Mouse (Mus musculus) megakaryocyte progenitor cell, adult 5-6 weeks (primary cell): ENCODE data around the gene Mad2l1bp. TPM values are rescaled to one million over a fixed set of nuclear protein-coding genes. Genes with fewer than 3 reads are reported as not detected.

Experiments
- ATAC-seq: replicated peaks from 2 replicates; pipeline ENCODE4 v1.8.0; 2016; ENCODE audit warnings: mild to moderate bottlenecking, moderate TSS enrichment, inconsistent platforms; ENCODE audit not compliant: poor library complexity
- total RNA-seq, 2 experiments: library from RNA; stranded (forward) in 1 of 2; stranded (reverse) in 1 of 2; fragments of 157-497, 149-512 nt in 1 of 2; fragments of 200-1000 nt in 1 of 2; gene quantifications; 2 replicates each; pipeline versions ENCODE4 v1.2.3 to v1.2.4; 2015 to 2017

Mad2l1bp gene
- 14.8 and 19.7 TPM in 2 replicates for total RNA-seq (2015)
- total RNA-seq (2017) = 4.8 and 6.5 TPM in 2 replicates

GRCm38 (mm10) chr17:46152847-46153782 is at the start of gene Mad2l1bp:
TSS of gene Mad2l1bp (minus strand) at chr17:46153553.
- peak; percentile 99 for ATAC-seq

DNA sequence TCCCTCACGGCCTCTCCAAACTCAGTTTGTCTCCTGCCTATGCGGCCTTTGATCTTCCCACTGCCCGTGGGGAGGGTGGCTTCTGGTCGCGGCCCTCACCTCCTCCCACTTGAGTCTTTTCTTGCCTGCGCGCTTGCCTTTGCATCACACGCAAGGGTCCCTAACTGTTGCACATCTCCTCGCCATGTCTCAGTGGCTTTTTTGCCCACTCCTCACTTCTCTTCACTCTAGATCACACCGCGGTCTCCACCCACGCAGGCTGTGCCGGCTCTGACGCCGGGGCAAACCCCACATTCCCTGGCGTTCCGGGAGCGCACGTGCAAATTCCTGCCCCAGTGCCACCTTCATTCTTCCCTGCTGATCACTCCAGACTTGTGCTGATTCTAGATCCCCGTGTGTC is 49.7 kb upstream of the Mad2l1bp start:
- peak; percentile 8 for ATAC-seq

DNA sequence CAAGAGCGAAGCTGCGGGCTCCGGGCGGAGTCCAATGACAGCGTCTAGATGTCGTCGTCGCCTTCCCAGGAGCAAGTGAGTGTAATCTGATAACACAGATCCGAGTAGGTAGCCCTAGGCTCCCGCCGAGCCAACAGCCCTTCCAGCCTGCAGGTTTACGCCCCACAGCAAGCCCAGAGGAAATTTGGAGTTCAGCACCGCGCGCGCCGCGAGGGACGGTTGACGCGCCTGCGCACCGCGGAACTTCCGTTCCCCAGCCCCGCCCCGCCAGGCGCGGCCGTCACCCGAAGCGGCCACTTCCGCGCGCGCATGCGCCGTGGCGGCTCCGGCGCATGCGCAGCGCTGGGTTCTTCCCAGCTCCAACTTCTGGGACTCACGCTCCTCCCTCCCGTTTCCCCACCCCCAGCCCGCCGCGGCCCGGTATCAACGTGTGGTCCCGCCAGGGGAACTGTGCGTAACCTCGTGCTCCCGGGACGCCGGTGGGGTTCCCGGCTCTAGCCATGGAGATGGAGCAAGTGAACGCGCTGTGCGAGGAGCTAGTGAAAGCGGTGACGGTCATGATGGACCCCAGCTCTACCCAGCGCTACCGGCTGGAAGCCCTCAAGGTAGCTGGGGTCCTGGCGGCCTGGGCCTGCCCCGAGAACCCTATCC is 49.2 kb upstream of the Mad2l1bp start, which contains the start of the genes Polh and Xpo5:
TSS of gene Polh (minus strand) at position 225 of the 651 bp plus-strand sequence.
TSS of gene Xpo5 (plus strand) at position 362 of the 651 bp plus-strand sequence.
- ATAC-seq = peak; percentile 90

DNA sequence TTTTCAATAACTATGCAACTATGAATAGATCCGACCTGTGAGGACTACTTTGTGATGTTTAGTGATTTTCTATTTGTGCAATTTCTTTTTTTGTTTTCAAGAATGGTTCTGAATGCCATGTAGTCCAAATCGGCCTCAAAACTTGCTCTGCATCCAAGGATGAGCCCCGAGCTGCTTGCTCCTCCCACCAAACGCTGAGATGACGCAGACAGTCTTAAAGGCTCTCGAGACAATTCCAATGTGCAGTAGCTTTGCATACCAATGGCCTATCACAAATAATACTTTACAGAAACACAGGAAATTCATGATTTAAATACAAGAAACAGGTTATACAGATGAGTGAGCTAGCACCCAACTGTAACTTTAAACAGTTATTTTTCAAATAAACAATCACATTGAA is 47.8 kb upstream of the Mad2l1bp start:
- no peak for ATAC-seq

GRCm38 (mm10) chr17:46188829-46189228 is 35.5 kb upstream of the Mad2l1bp start:
- ATAC-seq = no peak

GRCm38 (mm10) chr17:46182273-46182672 is 28.9 kb upstream of the Mad2l1bp start:
- no peak for ATAC-seq

GRCm38 (mm10) chr17:46170538-46170937 is 17.2 kb upstream of the Mad2l1bp start:
- ATAC-seq = peak; percentile 72

DNA sequence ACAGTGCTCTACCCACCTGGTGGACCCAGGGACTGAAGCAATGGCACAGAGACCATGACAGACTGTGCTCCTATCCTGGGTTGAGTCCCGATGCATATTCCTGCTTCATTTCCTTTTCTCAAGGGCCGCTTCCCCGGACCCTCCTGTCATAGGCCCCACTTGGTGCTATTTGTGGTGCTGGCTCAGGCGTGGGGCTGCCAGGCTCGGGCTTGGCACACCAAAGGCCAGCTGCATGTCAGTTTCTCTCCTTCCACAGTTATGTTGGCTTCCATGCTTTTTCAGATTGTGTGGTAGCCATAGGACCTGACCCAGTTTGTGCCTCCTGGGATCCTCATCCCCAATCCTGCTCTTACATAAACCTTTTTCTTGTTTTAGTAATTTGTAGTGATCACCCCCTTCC is 15.4 kb upstream of the Mad2l1bp start:
- no peak for ATAC-seq

- ATAC-seq = peak; percentile 54
Observed at GRCm38 (mm10) chr17:46168318-46168717, 15.0 kb upstream of the Mad2l1bp start.

GRCm38 (mm10) chr17:46167014-46167413 is 13.7 kb upstream of the Mad2l1bp start:
- ATAC-seq = no peak

- no peak for ATAC-seq
Observed at GRCm38 (mm10) chr17:46166270-46166669, 12.9 kb upstream of the Mad2l1bp start.

- ATAC-seq = no peak
Observed at GRCm38 (mm10) chr17:46165460-46165859, 12.1 kb upstream of the Mad2l1bp start.

DNA sequence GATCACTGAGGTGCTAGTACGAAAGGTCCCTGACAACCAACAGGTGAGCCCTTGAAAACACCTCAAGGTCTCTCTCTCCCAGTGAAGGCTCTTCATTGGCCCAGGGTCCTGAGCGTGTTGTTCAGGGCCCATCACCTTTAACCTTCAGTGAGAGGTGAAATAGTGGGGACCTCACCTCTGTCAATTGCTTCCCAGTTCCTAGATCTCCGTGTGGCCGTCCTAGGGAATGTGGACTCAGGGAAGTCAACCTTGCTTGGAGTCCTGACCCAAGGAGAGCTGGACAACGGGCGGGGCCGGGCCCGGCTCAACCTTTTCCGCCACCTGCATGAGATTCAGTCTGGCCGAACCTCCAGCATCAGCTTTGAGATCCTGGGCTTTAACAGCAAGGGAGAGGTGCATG is 11.4 kb upstream of the Mad2l1bp start:
- no peak for ATAC-seq

DNA sequence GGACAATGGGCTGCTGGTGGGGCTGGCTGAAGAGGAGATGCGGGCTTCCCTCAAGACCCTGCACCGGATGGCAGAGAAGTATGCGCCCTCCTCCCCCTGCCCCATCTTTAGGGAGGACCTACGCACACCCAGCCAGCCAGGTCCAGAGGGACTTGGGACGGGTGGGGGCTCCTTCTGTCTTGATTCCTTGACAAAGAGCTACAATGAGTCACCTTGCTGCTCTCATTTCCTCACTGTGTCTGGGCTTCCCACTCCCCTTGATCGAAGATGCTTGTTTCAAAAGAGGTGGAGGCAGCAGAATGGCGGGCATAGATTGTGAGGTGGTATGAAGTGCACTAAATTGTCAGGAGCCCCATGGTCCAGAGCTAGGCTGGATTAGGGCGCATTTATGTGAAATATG is 10.9 kb upstream of the Mad2l1bp start:
- no peak for ATAC-seq

- ATAC-seq = peak; percentile 4; the same call in 1 of the 2 replicates
Observed at GRCm38 (mm10) chr17:46162951-46163421, 9.6 kb upstream of the Mad2l1bp start.

- no peak for ATAC-seq
Observed at GRCm38 (mm10) chr17:46162551-46162950, 9.2 kb upstream of the Mad2l1bp start.

GRCm38 (mm10) chr17:46161710-46162109 is 8.4 kb upstream of the Mad2l1bp start:
- no peak for ATAC-seq

GRCm38 (mm10) chr17:46161179-46161578 is 7.8 kb upstream of the Mad2l1bp start:
- no peak for ATAC-seq

DNA sequence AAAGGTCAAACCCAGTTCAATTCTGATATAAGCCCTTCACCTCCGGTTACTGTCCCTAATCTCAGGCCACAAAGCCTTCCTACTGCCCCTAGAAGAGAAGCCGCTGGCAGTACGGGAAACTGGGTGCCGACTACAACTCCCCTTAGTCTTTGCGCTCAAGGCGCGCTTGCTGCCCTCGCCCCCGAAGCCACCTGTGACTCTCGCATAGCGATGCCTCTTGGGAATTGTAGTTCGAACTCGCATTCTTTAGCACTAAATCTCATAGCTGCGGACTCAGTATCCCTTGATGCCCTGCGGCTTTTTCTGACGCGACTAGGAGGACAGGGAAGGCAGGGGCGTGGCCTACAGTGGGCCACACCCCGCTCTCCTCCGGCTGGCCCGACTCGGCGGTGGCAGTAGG is 7.3 kb upstream of the Mad2l1bp start, which contains the start of gene Gtpbp2:
TSS of gene Gtpbp2 (plus strand) at position 347 of the 400 bp plus-strand sequence.
- ATAC-seq = peak; percentile 82

DNA sequence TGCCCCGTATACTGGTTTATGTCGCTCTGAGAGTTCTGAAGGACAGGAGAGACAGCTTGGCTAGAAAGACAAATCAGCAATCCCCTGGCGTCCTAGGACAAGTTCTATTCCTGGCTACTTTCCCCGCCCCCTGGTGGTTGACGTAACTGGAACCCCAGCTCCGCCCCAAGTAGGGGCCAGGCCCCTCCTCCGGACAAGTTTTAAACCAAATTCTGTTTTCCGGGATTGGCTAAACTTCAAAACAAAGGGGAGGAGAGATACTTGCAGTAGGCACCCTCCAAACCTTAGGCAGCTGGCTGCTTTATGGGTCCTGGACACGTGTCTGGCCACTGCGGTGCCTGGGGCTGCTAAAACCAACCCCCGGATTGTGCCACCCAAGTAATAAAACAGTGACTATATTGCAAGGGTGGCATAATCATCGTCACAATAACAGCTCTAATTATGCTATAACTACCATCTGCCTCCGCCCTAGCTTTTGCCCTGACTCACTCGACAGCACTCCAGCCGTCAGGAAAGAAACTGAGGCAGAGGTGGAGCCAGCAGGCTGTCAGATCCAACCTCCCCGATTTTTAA is 6.8 kb upstream of the Mad2l1bp start:
- peak; percentile 57 for ATAC-seq

DNA sequence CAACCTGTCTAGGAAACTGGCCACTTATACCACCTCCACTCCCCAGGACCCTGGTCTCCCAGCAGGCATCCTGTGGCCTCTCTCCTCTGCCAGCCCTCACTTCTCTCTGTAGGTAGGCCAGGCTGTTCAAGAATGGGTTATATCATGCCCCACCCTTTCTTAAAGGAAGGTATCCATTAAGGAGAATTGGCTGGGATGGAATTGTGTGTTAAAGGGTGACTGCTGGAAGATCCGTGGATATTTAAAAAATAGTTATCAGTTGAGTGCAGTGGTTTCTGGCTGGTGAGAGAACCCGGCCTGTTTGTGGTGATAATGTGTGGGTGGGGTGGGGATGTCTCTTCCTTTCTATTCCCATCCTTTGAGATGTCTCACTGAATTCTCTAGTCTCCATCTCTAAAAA is 5.9 kb upstream of the Mad2l1bp start:
- peak; percentile 23 for ATAC-seq
